Mouse (Mus musculus): ENCODE data around the gene Slc30a4. TPM values are rescaled to one million over a fixed set of nuclear protein-coding genes. Genes with fewer than 3 reads are reported as not detected.
A peak's percentile ranks its signal among the peaks of the same experiment; 100 is the strongest.

Gene Slc30a4
- polyA plus RNA-seq, 1 experiment from 2014 or later = 6.9 TPM

GRCm38 (mm10) chr2:122671714-122672113 is 30.7 kb downstream of the Slc30a4 start:
- Histone ChIP-seq H3K4me2 (no peak overlapping the region), H3K4me3 (replicated peaks) (no peak overlapping the region), H3K9me3 (no peaks in the 10 kb centered on the region), H3K27ac (no peak overlapping the region), H3K4me1 (no peaks in the 10 kb centered on the region; the same call in 1 of the 2 replicates), H3K9ac (no peak overlapping the region), H3K27me3 (no peaks in the 10 kb centered on the region; the same call in 1 of the 2 replicates), H3K36me3 (replicated peaks) (no peaks in the 10 kb centered on the region)
- WGBS = 78% methylated on average over 5 of the region's 5 CpGs
- no peak for ATAC-seq (ENCODE audit: low FRiP score)

DNA sequence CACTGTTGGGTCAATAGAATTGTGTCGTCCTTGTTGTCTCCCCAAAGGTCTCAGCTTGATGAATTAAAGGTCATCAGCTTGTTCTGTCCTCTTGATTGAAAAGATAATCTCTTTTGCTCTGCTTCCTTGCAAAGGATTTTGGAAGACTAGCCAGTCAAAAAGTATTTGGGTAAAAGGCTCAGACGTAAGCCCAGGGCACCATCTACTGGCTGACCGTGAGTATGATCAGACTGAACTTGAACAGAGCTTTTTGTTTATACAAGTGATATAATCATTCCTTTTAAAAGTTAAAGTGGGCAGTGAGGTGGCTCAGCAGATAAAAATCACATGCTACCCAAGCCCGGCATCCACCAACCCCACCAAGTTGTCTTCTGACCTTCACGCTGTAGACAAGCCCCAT is 34.6 kb downstream of the Slc30a4 start:
- 54% methylated on average over 5 of the region's 5 CpGs for WGBS
- no peak overlapping the region for H3K27ac ChIP-seq
- no peak overlapping the region for H3K9ac ChIP-seq
- H3K4me2 ChIP-seq = no peak overlapping the region
- H3K27me3 ChIP-seq = no peaks in the 10 kb centered on the region; the same call in 1 of the 2 replicates
- no peaks in the 10 kb centered on the region for H3K9me3 ChIP-seq
- ATAC-seq (ENCODE audit: low FRiP score) = no peak
- no peaks in the 10 kb centered on the region for H3K4me1 ChIP-seq
- H3K36me3 ChIP-seq (replicated peaks) = no peaks in the 10 kb centered on the region
- no peak overlapping the region for H3K4me3 ChIP-seq (replicated peaks)

DNA sequence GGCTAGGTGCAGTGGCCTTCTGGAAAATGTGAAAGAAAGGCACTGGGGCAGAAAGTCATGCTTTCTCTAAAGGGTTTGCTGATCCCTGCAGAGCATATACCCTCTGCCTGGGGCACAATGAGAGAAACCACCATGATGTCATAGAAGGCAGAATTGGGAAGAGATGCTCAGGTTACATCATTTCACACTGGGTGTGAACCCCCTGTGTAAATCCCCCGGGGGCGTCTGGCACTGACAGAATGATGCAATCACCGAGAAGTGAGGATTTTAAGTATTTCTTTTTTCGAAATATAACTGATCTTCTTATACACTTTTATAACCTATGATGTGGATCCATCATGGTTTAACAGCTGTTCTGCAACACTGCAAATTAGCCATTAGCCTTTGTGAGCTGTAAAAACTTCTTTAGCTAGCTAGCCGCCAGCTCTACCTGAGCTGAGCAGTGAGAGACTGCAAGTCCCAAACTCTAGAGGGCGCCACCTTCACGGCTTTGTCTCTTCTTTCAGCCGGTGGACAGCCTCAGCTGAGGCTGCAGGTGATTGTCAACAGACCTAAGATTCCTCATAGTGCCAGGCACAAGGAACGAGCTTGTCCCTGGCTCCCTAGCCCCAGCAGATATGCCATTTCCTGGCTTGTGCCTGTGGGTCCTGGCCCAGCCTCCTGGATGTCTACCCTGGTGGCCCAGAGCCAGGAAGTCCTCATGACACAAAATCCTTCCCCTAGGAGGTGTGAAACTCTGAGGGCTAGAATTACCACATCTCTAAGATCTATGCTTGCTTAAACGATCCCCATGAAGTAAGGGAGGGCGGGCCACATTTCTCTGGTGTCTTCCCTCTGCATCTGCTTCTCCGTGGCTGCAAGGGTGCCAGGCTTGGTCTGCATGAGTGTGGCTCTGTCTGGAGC is 36.2 kb downstream of the Slc30a4 start:
- no peaks in the 10 kb centered on the region for H3K9me3 ChIP-seq
- ATAC-seq (ENCODE audit: low FRiP score) = peak; percentile 27; the same call in 1 of the 2 replicates
- 52% methylated on average over 12 of the region's 12 CpGs for WGBS
- no peak overlapping the region for H3K4me3 ChIP-seq (replicated peaks)
- no peak overlapping the region for H3K27ac ChIP-seq
- H3K4me2 ChIP-seq = no peak overlapping the region
- H3K4me1 ChIP-seq = no peaks in the 10 kb centered on the region
- H3K27me3 ChIP-seq = no peaks in the 10 kb centered on the region; the same call in 1 of the 2 replicates
- no peaks in the 10 kb centered on the region for H3K36me3 ChIP-seq (replicated peaks)
- H3K9ac ChIP-seq = no peak overlapping the region

DNA sequence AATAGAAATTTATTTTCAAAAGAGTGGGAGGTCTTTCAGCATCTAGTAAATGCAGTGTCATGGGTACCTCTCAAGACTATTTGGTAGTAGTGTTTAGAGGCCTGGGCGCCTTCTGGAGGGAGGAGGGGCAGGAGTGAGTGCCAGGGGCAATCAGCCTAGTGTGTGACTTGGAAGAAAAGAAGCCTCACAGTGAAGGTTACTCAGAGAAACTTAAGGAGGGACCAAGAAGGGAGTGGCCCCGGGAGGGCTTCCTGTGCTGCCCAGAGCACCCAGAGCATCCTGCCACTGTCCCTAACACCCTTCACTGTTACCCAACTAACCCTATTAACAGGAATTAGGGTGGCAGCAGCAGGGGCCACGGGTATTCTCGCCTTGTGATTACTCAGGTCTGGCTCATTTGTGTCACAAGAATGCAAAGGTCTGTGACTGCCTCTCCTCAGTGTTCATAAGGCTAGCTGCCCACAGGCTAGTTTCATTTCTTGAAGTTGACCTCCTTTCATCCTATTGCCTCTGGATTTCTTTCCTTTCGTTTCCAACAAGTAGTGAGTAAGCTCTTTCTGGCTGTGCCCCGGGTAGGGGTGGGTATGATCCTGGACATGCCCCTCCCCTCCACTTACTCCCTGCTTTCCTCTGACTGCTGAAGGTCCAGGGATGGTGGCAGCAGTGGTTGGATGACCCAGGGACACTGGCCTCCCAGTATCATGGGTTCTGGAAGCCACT is 37.0 kb downstream of the Slc30a4 start:
- H3K4me2 ChIP-seq = no peak overlapping the region
- no peak overlapping the region for H3K27ac ChIP-seq
- H3K4me1 ChIP-seq = no peaks in the 10 kb centered on the region
- no peaks in the 10 kb centered on the region for H3K9me3 ChIP-seq
- no peak for ATAC-seq (ENCODE audit: low FRiP score)
- no peak overlapping the region for H3K9ac ChIP-seq
- H3K36me3 ChIP-seq (replicated peaks) = no peaks in the 10 kb centered on the region
- H3K4me3 ChIP-seq (replicated peaks) = no peak overlapping the region
- WGBS = 57% methylated on average over 6 of the region's 6 CpGs
- H3K27me3 ChIP-seq = no peaks in the 10 kb centered on the region; the same call in 1 of the 2 replicates

DNA sequence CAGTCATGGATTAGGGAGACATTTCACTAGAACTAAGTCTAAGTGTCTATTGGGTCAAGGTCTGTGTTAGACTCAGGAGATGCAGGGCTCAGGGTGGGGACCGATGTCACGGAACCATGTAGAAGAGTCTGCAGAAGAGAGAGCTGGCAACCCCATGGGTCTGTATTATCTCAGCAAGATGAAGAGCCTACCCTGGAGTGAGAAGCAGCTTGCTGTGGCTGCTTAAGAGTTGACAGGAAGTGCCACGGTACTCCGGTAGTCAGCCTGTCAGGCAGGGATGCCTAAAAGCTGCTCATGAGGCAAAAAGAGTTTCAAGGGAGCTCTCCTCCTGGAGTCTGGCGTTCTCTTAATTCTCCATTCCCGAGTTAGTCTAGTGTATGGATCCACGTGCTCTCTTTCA is 42.6 kb downstream of the Slc30a4 start:
- Histone ChIP-seq H3K4me3 (replicated peaks) (no peak overlapping the region), H3K4me1 (no peaks in the 10 kb centered on the region), H3K4me2 (no peak overlapping the region), H3K27ac (no peak overlapping the region), H3K36me3 (replicated peaks) (no peaks in the 10 kb centered on the region), H3K27me3 (no peaks in the 10 kb centered on the region), H3K9me3 (no peaks in the 10 kb centered on the region), H3K9ac (no peak overlapping the region)
- 87% methylated on average over 7 of the region's 7 CpGs for WGBS
- no peak for ATAC-seq (ENCODE audit: low FRiP score)

DNA sequence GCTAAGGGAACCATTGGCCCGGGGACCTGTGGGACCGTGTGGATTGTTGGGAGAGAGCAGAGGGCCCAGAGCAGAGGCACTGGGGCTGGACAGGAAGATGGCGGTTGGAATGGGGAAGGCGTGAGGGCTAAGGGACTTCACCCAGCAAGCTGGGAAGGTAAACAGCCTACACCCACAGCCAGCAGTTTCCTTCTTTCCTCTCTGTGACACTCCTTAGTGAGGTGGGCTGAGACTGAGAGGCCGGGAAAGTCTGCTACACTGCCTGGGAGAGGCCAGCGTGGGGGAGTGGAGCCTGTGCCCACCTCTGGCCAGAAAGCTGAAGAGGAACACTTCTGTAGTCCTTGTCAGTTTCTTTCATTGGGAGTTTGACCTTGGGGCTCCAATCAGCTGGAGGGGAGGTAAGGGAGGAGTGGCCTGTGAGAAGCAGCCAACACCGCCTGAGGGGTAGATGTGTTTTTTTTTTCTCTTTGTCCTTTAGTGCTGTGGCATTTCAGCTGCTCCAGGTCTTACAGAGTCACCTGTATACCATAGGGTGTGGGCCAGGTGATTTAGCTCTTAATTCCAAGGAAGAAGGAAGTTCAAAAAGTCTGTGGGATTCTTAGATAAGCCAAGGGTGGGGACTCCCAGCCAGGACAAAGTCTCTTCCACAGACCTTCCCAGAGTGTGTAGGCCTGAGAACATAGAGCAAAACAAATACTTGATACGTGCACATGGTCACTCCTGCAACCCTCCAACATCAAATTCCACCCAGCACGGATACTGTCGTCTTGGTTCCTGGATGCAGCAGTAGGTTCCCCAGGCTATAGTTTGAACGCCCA is 44.5 kb downstream of the Slc30a4 start:
- Histone ChIP-seq H3K9me3 (no peaks in the 10 kb centered on the region), H3K9ac (no peak overlapping the region), H3K27me3 (no peaks in the 10 kb centered on the region), H3K4me1 (no peaks in the 10 kb centered on the region), H3K4me2 (no peak overlapping the region), H3K27ac (no peak overlapping the region), H3K4me3 (replicated peaks) (no peak overlapping the region), H3K36me3 (replicated peaks) (no peaks in the 10 kb centered on the region)
- ATAC-seq (ENCODE audit: low FRiP score) = no peak
- WGBS = 89% methylated on average over 11 of the region's 11 CpGs

- Histone ChIP-seq H3K4me3 (replicated peaks) (no peak overlapping the region), H3K9me3 (no peaks in the 10 kb centered on the region), H3K36me3 (replicated peaks) (no peaks in the 10 kb centered on the region), H3K4me1 (no peaks in the 10 kb centered on the region), H3K9ac (no peak overlapping the region), H3K27ac (no peak overlapping the region), H3K4me2 (no peak overlapping the region), H3K27me3 (no peaks in the 10 kb centered on the region)
- no peak for ATAC-seq (ENCODE audit: low FRiP score)
- 72% methylated on average over 9 of the region's 9 CpGs for WGBS
Measured at GRCm38 (mm10) chr2:122656767-122657166, 45.7 kb downstream of the Slc30a4 start.

- no peaks in the 10 kb centered on the region for H3K9me3 ChIP-seq
- H3K4me2 ChIP-seq = no peak overlapping the region
- H3K36me3 ChIP-seq (replicated peaks) = no peaks in the 10 kb centered on the region
- no peaks in the 10 kb centered on the region for H3K27me3 ChIP-seq
- no peak for ATAC-seq (ENCODE audit: low FRiP score)
- H3K4me3 ChIP-seq (replicated peaks) = no peak overlapping the region
- H3K27ac ChIP-seq = no peak overlapping the region
- no peak overlapping the region for H3K9ac ChIP-seq
- no peaks in the 10 kb centered on the region for H3K4me1 ChIP-seq
- 70% methylated on average over 2 of the region's 2 CpGs for WGBS
Measured at GRCm38 (mm10) chr2:122656052-122656451, 46.4 kb downstream of the Slc30a4 start.

DNA sequence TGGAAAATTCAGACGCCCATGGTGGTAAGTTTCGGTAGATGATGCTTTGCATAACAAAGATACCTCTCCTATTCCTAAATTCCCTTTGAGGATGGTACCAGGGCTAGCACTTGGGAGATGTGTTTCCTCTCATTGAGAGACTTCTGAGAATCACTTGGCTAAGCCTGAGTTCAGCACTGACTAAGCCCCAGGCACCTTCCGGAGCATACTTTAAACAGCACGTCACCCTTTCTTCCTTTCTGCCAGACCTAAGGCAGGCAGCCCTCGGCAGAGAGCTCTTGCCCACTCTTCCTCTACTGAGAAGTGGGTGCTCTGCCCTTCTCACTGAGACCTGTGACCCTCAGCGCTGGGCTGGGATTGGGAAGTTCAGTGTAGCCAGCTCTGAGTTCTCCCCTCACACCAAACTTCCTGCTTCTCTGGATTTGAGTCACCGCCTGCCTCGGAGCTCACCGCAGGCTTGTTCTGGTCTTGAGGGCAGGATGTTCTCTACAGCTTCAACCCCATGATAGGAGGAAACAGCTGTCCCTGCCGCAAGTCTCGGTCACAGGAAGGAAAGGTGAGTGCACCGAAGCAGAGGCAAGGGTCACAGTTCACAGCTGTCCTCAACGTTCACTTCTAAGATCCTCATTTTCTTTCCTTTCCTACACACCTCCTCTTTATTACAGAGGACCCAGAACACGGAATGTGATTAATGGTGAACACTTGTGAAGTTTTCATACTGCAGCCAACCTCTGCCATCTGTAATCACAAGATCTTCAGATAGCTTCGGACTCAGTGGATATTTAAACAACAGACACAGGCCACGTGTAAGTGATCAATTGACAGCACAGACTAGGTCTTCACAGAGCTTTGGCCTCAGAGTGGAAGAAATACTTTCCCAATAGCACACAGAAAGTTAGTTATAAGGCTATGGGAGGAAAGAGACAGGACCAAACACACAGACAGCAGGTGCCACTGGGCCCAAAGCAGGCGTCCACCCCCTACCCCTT is 50.1 kb downstream of the Slc30a4 start:
- ATAC-seq (ENCODE audit: low FRiP score) = no peak
- Histone ChIP-seq H3K27ac (no peak overlapping the region), H3K9me3 (no peaks in the 10 kb centered on the region), H3K36me3 (replicated peaks) (no peaks in the 10 kb centered on the region), H3K4me1 (no peaks in the 10 kb centered on the region), H3K9ac (no peak overlapping the region), H3K27me3 (no peaks in the 10 kb centered on the region), H3K4me3 (replicated peaks) (no peak overlapping the region), H3K4me2 (no peak overlapping the region)
- 74% methylated on average over 17 of the region's 17 CpGs for WGBS

DNA sequence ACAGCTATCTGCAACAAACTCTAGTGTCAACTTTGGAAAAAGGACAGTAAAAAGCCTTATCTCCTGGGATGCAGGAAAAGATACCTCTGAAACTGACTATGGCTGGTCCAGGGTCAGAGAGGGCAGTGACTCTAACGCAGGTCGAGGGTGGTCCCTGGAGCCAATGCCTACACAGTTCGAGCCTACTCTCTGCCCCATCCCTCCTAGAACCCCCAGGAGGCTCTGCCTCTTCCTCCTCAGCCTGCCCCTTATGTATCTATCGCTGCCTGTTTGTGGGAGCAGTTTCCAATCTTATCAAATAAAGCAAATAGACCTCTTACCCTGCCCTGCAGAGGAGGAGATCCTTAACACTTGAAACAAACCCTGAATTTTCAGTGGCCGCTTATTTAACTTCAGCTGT is 63.8 kb downstream of the Slc30a4 start:
- no peak for ATAC-seq (ENCODE audit: low FRiP score)
- Histone ChIP-seq H3K4me3 (replicated peaks) (no peak overlapping the region), H3K9me3 (no peaks in the 10 kb centered on the region), H3K4me1 (no peaks in the 10 kb centered on the region), H3K4me2 (no peak overlapping the region), H3K9ac (no peak overlapping the region), H3K27ac (no peak overlapping the region), H3K27me3 (peaks cover 9% of the 10 kb centered on the region), H3K36me3 (replicated peaks) (0 out of 2 replicates have a peak, but pooled peaks cover 5% of the 10 kb centered on the region)
- WGBS = 56% methylated on average over 5 of the region's 5 CpGs

DNA sequence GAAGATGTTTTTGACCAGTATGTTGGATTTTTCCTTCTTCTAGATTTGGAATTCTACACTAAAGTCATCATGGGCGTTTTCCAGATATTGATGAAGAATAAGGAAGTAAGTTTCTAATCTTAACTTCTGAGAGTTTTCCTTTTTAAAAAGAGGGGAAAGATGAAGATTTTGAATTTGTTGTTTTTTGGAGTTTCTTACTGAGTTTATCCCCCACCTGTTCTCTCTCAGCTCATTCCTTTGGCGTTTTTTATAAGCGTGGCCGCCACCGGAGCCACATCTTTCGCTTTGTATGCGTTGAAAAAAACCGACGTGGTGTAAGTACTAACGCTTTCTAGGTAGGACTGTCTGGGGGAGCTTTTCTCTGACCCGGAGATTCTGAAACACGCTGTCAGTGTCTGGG is 64.4 kb downstream of the Slc30a4 start:
- peak overlapping the region; percentile 41 for H3K4me3 ChIP-seq (replicated peaks)
- H3K27me3 ChIP-seq = peaks cover 9% of the 10 kb centered on the region
- peaks cover 12% of the 10 kb centered on the region for H3K36me3 ChIP-seq (replicated peaks)
- H3K9me3 ChIP-seq = no peaks in the 10 kb centered on the region
- no peak overlapping the region for H3K27ac ChIP-seq
- no peak for ATAC-seq (ENCODE audit: low FRiP score)
- no peaks in the 10 kb centered on the region for H3K4me1 ChIP-seq
- peak overlapping the region; percentile 53 for H3K9ac ChIP-seq
- H3K4me2 ChIP-seq = peak overlapping the region; percentile 74
- WGBS = 33% methylated on average over 12 of the region's 12 CpGs

All from forebrain, embryonic 12.5 days (tissue).